Mouse (Mus musculus): ENCODE data around the gene Tmem63a.

DNA sequence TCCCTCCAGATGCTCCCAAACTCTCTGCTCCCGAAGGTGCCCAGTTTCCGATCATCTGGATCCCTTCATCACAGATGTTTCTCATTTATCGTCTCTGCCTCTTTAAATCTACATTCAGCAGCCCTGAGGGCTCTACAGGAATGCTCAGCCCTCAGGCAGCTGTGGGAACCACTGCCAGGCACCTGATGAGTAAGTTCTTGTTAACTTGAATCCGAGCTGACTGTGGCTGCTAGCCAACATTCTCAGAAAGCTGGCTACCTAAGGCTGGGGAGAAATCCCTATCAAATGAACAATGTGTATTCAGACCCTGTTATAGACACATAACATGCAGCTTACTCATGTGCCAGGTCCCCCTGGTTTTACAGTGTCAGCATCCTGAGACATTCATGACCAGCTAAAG is 28.3 kb upstream of the Tmem63a start:
- TF ChIP-seq EP300 (IDR thresholded peaks at IDR 0.05; ENCODE audit: low read depth) (no peak), CTCF (IDR thresholded peaks at IDR 0.05; ENCODE audit: low read depth) (no peak)

Measured in liver, embryonic 14.5 days (tissue).